Mouse (Mus musculus) lung, postnatal 0 days (tissue): Measurements from ENCODE around the gene Marcksl1. TPM values are rescaled to one million over a fixed set of nuclear protein-coding genes. Genes with fewer than 3 reads are reported as not detected.

ENCODE experiments used
- ATAC-seq: fragments of 200-750 bp; cut with Nextera tagmentation; 2 replicates; pipeline ENCODE4 v1.8.0; 2017; ENCODE audit warnings: moderate library complexity
- DNase-seq: peaks from one replicate; pipeline ENCODE4 v3.0.0-alpha.2; 2016; ENCODE audit warnings: low spot score
- H3K27ac ChIP-seq: fragments of 300-500 bp; sonication (generic); 2 replicates; pipeline ENCODE4 v1.5.1; 2014; ENCODE audit warnings: antibody characterized with exemption, mild to moderate bottlenecking, low read length, mixed read lengths
- H3K27me3 ChIP-seq: fragments of 300-500 bp; sonication (generic); replicated peaks from 2 replicates; pipeline ENCODE4 v1.6.1; 2014; ENCODE audit warnings: low read length, mixed read lengths; ENCODE audit not compliant: insufficient read depth
- H3K36me3 ChIP-seq: fragments of 300-500 bp; sonication (generic); 2 replicates; pipeline ENCODE4 v1.6.1; 2014; ENCODE audit warnings: low read length, mixed read lengths; ENCODE audit not compliant: insufficient read depth
- H3K4me1 ChIP-seq: fragments of 300-500 bp; sonication (generic); 2 replicates; pipeline ENCODE4 v1.6.1; 2014; ENCODE audit warnings: antibody characterized with exemption, low read depth, low read length, mixed read lengths; ENCODE audit not compliant: insufficient read depth
- H3K4me2 ChIP-seq: fragments of 300-500 bp; sonication (generic); replicated peaks from 2 replicates; pipeline ENCODE4 v1.6.1; 2014; ENCODE audit warnings: low read depth, mild to moderate bottlenecking, low read length, moderate library complexity, mixed read lengths
- H3K4me3 ChIP-seq: fragments of 300-500 bp; sonication (generic); 2 replicates; pipeline ENCODE4 v1.5.1; 2014; ENCODE audit warnings: low read depth, low read length
- H3K9ac ChIP-seq: fragments of 300-500 bp; sonication (generic); replicated peaks from 2 replicates; pipeline ENCODE4 v1.6.1; 2014; ENCODE audit warnings: low read depth, mild to moderate bottlenecking
- H3K9me3 ChIP-seq: fragments of 300-500 bp; sonication (generic); 2 replicates; pipeline ENCODE4 v1.6.1; 2016; ENCODE audit warnings: low read length, mixed read lengths
- CTCF ChIP-seq: IDR thresholded peaks from 2 replicates; pipeline ENCODE4 v1.5.1; 2016; ENCODE audit warnings: antibody characterized with exemption, mild to moderate bottlenecking
- EP300 ChIP-seq: IDR thresholded peaks from 2 replicates; pipeline ENCODE4 v1.6.1; 2016; ENCODE audit warnings: antibody characterized with exemption, mild to moderate bottlenecking, control low read depth
- WGBS: fragments of 180-500 bp; shearing (Covaris S2); extraction: QIAGEN DNeasy Blood & Tissue Kit; methylation state at CpG from one replicate; pipeline ENCODE4 v1.1.7; 2014; 5-methylcytosine and 5-hydroxymethylcytosine counted together
- polyA plus RNA-seq: library from polyadenylated mRNA; unstranded; fragments of >200 nt; fragmentation: Nextera tagmentation; extraction: Ambion mirVana; gene quantifications from 2 replicates; pipeline ENCODE4 v1.2.1, GENCODE M21; 2015

Marcksl1 gene
- polyA plus RNA-seq, 1 experiment from 2014 or later: 175 TPM

- Histone ChIP-seq H3K9me3 (no peaks in the 10 kb centered on the region), H3K4me3 (no peak overlapping the region), H3K27me3 (peaks cover 4% of the 10 kb centered on the region; the same call in 1 of the 2 replicates), H3K4me1 (peaks cover 10% of the 10 kb centered on the region; the same call in 1 of the 2 replicates), H3K36me3 (no peaks in the 10 kb centered on the region), H3K4me2 (no peak overlapping the region), H3K27ac (no peak overlapping the region), H3K9ac (no peak overlapping the region)
- no peak for DNase-seq
- no peak for ATAC-seq
- 67% methylated on average over 7 of the region's 7 CpGs for whole genome bisulfite sequencing
- TF ChIP-seq CTCF (peak; percentile 36; the same call in 1 of the 2 replicates), EP300 (no peak)
These were observed 18.7 kb upstream of the Marcksl1 start for GRCm38 (mm10) chr4:129494681-129495080.

GRCm38 (mm10) chr4:129495672-129496562 is 17.5 kb upstream of the Marcksl1 start:
- no peaks in the 10 kb centered on the region for H3K9me3 ChIP-seq
- ATAC-seq: no peak
- no peak overlapping the region for H3K9ac ChIP-seq
- H3K4me3 ChIP-seq: no peak overlapping the region
- peak; percentile 52 for DNase-seq
- H3K4me1 ChIP-seq: peaks cover 8% of the 10 kb centered on the region; the same call in 1 of the 2 replicates
- 26% methylated on average over 16 of the region's 16 CpGs for WGBS
- H3K36me3 ChIP-seq: no peaks in the 10 kb centered on the region
- H3K27ac ChIP-seq: peak overlapping the region; percentile 64
- TF ChIP-seq CTCF (peak; percentile 62), EP300 (no peak)
- H3K27me3 ChIP-seq: peaks cover 2% of the 10 kb centered on the region; the same call in 1 of the 2 replicates
- 0 out of 2 replicates have a peak overlapping the region, but pooled peaks have one; percentile 25 for H3K4me2 ChIP-seq

GRCm38 (mm10) chr4:129496631-129497030 is 16.8 kb upstream of the Marcksl1 start:
- no peak overlapping the region for H3K4me3 ChIP-seq
- WGBS: 19% methylated on average over 6 of the region's 6 CpGs
- no peaks in the 10 kb centered on the region for H3K36me3 ChIP-seq
- H3K9ac ChIP-seq: no peak overlapping the region
- peaks cover 3% of the 10 kb centered on the region; the same call in 1 of the 2 replicates for H3K4me1 ChIP-seq
- H3K4me2 ChIP-seq: 0 out of 2 replicates have a peak overlapping the region, but pooled peaks have one; percentile 25
- ATAC-seq (peak; percentile 46), DNase-seq (peak; percentile 73)
- H3K27ac ChIP-seq: peak overlapping the region; percentile 64
- no peaks in the 10 kb centered on the region for H3K9me3 ChIP-seq
- TF ChIP-seq EP300: peak; percentile 49; the same call in 1 of the 2 replicates
- TF ChIP-seq CTCF: no peak
- no peaks in the 10 kb centered on the region for H3K27me3 ChIP-seq

- Histone ChIP-seq H3K27ac (no peak overlapping the region), H3K4me1 (0 out of 2 replicates have a peak, but pooled peaks cover 3% of the 10 kb centered on the region), H3K4me2 (no peak overlapping the region), H3K36me3 (no peaks in the 10 kb centered on the region), H3K9ac (no peak overlapping the region), H3K4me3 (no peak overlapping the region), H3K27me3 (no peaks in the 10 kb centered on the region), H3K9me3 (no peaks in the 10 kb centered on the region)
- WGBS: 55% methylated on average over 3 of the region's 3 CpGs
- TF ChIP-seq EP300 (no peak), CTCF (no peak)
- ATAC-seq: no peak
- no peak for DNase-seq
These were observed 14.4 kb upstream of the Marcksl1 start for GRCm38 (mm10) chr4:129498941-129499340.

GRCm38 (mm10) chr4:129500017-129500416 is 13.4 kb upstream of the Marcksl1 start:
- H3K36me3 ChIP-seq: no peaks in the 10 kb centered on the region
- H3K27ac ChIP-seq: peak overlapping the region; percentile 94; the same call in 1 of the 2 replicates
- DNase-seq (no peak), ATAC-seq (no peak)
- no peak overlapping the region for H3K9ac ChIP-seq
- H3K9me3 ChIP-seq: no peaks in the 10 kb centered on the region
- H3K27me3 ChIP-seq: no peaks in the 10 kb centered on the region
- WGBS: 75% methylated on average over 8 of the region's 8 CpGs
- H3K4me2 ChIP-seq: peak overlapping the region; percentile 73
- H3K4me1 ChIP-seq: 0 out of 2 replicates have a peak, but pooled peaks cover 3% of the 10 kb centered on the region
- TF ChIP-seq EP300: no peak
- no peak for TF ChIP-seq CTCF
- no peak overlapping the region for H3K4me3 ChIP-seq
